Mouse (Mus musculus) heart, embryonic 16.5 days (tissue): Measurements from ENCODE around the gene Gm26741. TPM values are rescaled to one million over a fixed set of nuclear protein-coding genes. Genes with fewer than 3 reads are reported as not detected.
"Not testable (repeated sequence)": the region's sequence is repeated elsewhere in the genome, so short reads cannot be mapped to it uniquely, and the experiment has no call there.

Experiments
- ATAC-seq: fragments of 200-750 bp; cut with Nextera tagmentation; replicated peaks from 2 replicates; pipeline ENCODE4 v1.8.0; 2017; ENCODE audit warnings: moderate number of reproducible peaks; ENCODE audit not compliant: insufficient read depth, low FRiP score; ENCODE audit errors: extremely low read depth
- H3K27ac ChIP-seq: fragments of 300-500 bp; sonication (generic); 2 replicates; pipeline ENCODE4 v1.5.1; 2014; ENCODE audit warnings: mild to moderate bottlenecking, low read length, control low read depth, moderate library complexity
- H3K27me3 ChIP-seq: fragments of 300-500 bp; sonication (generic); 2 replicates; pipeline ENCODE4 v1.6.1; 2014; ENCODE audit warnings: low read length, mixed read lengths; ENCODE audit not compliant: control insufficient read depth, insufficient read depth
- H3K36me3 ChIP-seq: fragments of 300-500 bp; sonication (generic); 2 replicates; pipeline ENCODE4 v1.6.1; 2014; ENCODE audit not compliant: control insufficient read depth, insufficient read depth
- H3K4me1 ChIP-seq: fragments of 300-500 bp; sonication (generic); 2 replicates; pipeline ENCODE4 v1.6.1; 2014; ENCODE audit warnings: low read length, mixed read lengths; ENCODE audit not compliant: control insufficient read depth, insufficient read depth
- H3K4me2 ChIP-seq: fragments of 300-500 bp; sonication (generic); 2 replicates; pipeline ENCODE4 v1.6.1; 2014; ENCODE audit warnings: low read depth, mild to moderate bottlenecking, control low read depth, low read length
- H3K4me3 ChIP-seq: fragments of 300-500 bp; sonication (generic); 2 replicates; pipeline ENCODE4 v1.5.1; 2014; ENCODE audit warnings: mild to moderate bottlenecking, control low read depth, low read length
- H3K9ac ChIP-seq: fragments of 300-500 bp; sonication (generic); 2 replicates; pipeline ENCODE4 v1.6.1; 2014; ENCODE audit warnings: low read length, control low read depth
- H3K9me3 ChIP-seq: fragments of 300-500 bp; sonication (generic); replicated peaks from 2 replicates; pipeline ENCODE4 v1.6.1; 2016; ENCODE audit warnings: low read length; ENCODE audit not compliant: control insufficient read depth
- WGBS: fragments of 180-500 bp; shearing (Covaris S2); extraction: QIAGEN DNeasy Blood & Tissue Kit; methylation state at CpG from one replicate; pipeline ENCODE4 v1.1.7; 2014; 5-methylcytosine and 5-hydroxymethylcytosine counted together
- polyA plus RNA-seq: library from polyadenylated mRNA; unstranded; fragments of >200 nt; fragmentation: Nextera tagmentation; extraction: Ambion mirVana; gene quantifications from 2 replicates; pipeline ENCODE4 v1.2.1, GENCODE M21; 2015

Gene Gm26741
- not detected in 2 replicates for polyA plus RNA-seq

DNA sequence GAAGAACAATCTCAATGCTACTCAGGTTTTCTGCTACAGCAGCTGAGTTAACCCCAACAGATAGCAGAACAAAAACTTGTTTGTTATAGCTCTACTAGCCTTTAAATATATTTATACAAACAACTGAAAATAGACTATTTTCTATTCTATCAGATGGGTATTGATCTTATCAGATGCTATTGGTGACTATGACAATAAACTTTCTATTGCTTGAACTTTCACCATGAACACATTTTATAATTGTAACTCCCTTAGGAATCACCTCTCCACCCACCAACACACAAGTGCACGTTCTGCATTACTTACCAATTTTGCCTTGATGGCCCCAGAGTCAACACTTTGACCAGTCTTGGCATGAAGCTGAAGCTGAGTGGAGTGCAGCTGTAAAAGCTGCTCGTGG, at the start of gene Gm26741:
Gene Gm26741 (plus strand): TSS at position 301 of the 400 bp plus-strand sequence.
- H3K27ac ChIP-seq: no peak within 1 kb of the TSS
- no peaks in the 10 kb centered on the region for H3K9me3 ChIP-seq
- no peak within 1 kb of the TSS for H3K9ac ChIP-seq
- H3K4me1 ChIP-seq: no peaks in the 10 kb centered on the region
- H3K4me3 ChIP-seq: no peak within 1 kb of the TSS
- 81% methylated on average over 2 of the region's 2 CpGs for WGBS
- no peaks in the 10 kb centered on the region for H3K36me3 ChIP-seq
- no peak for ATAC-seq
- no peak within 1 kb of the TSS for H3K4me2 ChIP-seq
- no peaks in the 10 kb centered on the region for H3K27me3 ChIP-seq

DNA sequence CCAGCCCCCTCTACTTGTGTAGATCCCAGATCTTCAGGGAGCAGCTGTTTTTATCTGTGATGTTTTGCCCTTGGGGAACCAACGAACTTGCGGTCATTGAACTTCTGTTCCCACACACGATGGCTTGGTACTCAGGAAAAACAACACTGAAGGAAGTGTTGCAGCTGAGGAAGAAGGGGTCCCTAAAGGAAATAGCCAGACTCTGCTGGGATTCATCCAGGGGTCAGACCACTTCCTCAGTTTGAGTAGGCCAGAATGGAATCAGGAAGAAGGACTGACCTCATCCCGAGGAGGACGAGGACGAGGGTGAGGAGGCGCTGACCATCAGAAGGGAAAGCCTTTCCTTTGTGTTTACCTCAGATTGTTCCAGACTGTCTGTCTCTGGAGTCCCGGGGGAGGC, 49.4 kb upstream of the Gm26741 start:
- Histone ChIP-seq H3K9me3 (no peaks in the 10 kb centered on the region), H3K27me3 (no peaks in the 10 kb centered on the region), H3K27ac (peak overlapping the region; percentile 48), H3K4me1 (no peaks in the 10 kb centered on the region), H3K36me3 (peaks cover 11% of the 10 kb centered on the region), H3K4me2 (no peak overlapping the region), H3K9ac (no peak overlapping the region), H3K4me3 (no peak overlapping the region)
- 55% methylated on average over 8 of the region's 8 CpGs for WGBS
- peak; percentile 72 for ATAC-seq

DNA sequence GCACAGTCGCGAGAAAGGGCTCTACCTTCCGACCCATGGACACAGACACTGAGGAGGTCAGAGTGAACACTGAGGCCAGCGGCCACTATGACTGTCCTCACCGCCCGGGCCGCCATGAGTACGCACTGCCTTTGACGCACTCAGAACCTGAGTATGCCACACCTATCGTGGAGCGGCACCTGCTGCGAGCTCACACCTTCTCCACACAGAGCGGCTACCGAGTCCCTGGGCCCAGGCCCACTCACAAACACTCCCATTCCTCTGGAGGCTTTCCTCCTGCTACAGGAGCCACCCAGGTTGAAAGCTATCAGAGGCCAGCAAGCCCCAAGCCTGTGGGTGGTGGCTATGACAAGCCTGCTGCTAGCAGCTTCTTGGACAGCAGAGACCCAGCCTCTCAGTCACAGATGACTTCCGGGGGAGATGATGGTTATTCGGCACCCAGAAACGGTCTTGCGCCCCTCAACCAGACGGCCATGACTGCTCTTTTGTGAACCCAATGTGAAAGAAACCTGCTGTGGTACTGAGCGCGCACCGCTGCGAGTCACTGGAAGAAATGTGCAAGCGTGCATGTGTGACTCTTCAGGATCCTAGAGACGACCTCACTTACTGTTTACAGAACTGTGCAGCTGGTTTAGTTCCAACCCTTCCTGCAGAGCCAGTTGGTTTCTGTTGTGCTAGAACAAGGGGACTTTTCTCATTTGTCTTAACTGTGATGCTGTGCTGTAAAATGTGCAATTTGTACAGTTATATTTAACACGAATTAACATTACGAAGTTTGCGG, 38.9 kb upstream of the Gm26741 start:
- 92% methylated on average over 28 of the region's 28 CpGs for WGBS

DNA sequence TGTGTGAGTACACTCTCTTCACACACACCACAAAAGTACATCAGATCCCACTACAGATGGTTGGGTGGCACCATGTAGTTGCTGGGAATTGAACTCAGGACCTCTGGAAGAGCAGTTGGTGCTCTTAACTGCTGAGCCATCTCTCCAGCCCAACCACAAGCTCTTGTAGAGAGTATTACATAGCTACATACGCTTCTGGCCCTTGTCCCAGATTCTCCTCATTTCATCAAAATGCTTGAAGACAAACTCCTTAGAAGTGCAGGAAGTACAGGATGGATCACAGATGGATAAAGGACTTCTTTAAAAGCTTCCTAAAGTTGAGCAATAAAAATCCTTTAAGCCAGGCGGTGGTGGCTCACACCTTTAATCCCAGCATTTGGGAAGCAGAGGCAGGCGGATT, 36.6 kb upstream of the Gm26741 start:
- WGBS: 88% methylated on average over 3 of the region's 3 CpGs
- H3K9me3 ChIP-seq: no peaks in the 10 kb centered on the region
- no peaks in the 10 kb centered on the region for H3K4me1 ChIP-seq
- no peak overlapping the region for H3K4me3 ChIP-seq
- no peak overlapping the region for H3K27ac ChIP-seq
- ATAC-seq: no peak
- no peak overlapping the region for H3K9ac ChIP-seq
- H3K36me3 ChIP-seq: 0 out of 2 replicates have a peak, but pooled peaks cover 3% of the 10 kb centered on the region
- no peaks in the 10 kb centered on the region for H3K27me3 ChIP-seq
- no peak overlapping the region for H3K4me2 ChIP-seq

More for the DNA sequence above, 38.9 kb upstream of the Gm26741 start:
- ATAC-seq: no peak
- H3K4me2 ChIP-seq: no peak overlapping the region
- H3K4me3 ChIP-seq: no peak overlapping the region
- no peak overlapping the region for H3K9ac ChIP-seq
- no peaks in the 10 kb centered on the region for H3K9me3 ChIP-seq
- H3K36me3 ChIP-seq: 0 out of 2 replicates have a peak, but pooled peaks cover 5% of the 10 kb centered on the region
- H3K4me1 ChIP-seq: no peaks in the 10 kb centered on the region
- H3K27me3 ChIP-seq: no peaks in the 10 kb centered on the region
- H3K27ac ChIP-seq: no peak overlapping the region

DNA sequence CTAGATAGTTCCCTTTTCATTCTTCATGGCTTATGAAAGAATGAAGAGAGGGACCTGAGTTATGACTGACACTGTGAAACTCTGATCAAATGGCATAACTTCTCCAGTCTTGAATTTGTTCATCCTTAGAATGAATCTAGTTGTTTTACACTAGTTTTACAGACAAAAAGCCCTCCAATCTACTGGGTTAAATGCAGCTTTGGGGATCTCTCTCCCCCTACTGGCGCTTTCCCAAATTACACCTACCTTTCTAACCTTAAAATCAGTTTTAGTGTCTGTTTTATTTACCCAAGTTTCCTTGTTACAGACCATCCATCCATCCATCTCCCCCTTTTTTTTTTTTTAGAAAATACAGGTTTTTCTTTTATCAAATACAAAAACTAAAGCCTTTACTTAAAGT, 27.6 kb upstream of the Gm26741 start:
- Histone ChIP-seq H3K9me3 (no peaks in the 10 kb centered on the region), H3K4me2 (no peak overlapping the region), H3K27ac (no peak overlapping the region), H3K4me3 (no peak overlapping the region), H3K27me3 (no peaks in the 10 kb centered on the region), H3K36me3 (peaks cover 8% of the 10 kb centered on the region; the same call in 1 of the 2 replicates), H3K9ac (no peak overlapping the region), H3K4me1 (no peaks in the 10 kb centered on the region)
- ATAC-seq: no peak
- WGBS: 0% methylated on average over 1 of the region's 1 CpGs

DNA sequence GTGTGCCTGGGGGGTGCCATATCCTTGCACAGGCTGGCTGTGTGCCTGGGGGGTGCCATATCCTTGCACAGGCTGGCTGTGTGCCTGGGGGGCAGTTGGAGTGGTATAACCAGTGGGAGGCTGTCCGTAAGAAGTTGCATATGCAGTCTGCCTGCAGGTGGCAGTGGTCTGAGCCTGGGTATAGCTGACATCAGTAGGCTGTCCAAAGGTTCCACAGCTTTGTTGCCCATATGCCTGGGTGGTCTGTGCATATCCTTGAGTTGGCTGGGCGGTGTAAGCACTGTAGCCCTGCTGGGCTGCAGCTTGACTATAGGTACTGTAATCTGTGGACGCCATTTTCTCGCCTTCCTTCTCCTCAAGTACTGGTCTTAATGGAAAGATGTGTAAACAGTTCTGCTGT, 15.2 kb upstream of the Gm26741 start:
- WGBS: 95% methylated on average over 4 of the region's 4 CpGs
- H3K36me3 ChIP-seq: peaks cover 47% of the 10 kb centered on the region
- ATAC-seq: not testable (repeated sequence)

DNA sequence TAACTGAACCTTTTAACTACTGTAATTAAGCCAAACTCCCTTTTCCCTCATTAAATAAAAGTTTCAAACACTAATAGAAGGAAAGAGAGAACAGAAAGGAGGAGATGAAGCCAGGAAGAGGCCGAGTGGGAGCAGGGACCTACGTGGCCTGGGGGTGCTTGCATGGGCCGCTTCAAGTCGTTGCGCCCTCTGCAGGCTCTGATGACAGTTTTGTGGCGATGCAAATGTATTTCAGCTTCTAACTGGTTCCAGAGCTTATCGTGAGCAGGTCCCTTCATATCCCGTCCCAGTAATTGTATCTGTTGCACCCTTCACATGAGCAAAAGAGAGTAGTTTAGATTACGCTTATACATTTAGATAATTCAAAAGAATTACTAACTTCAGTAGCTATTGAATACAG, 5.4 kb upstream of the Gm26741 start:
- Histone ChIP-seq H3K9ac (no peak overlapping the region), H3K27me3 (no peaks in the 10 kb centered on the region), H3K27ac (no peak overlapping the region), H3K4me2 (no peak overlapping the region), H3K4me1 (no peaks in the 10 kb centered on the region), H3K9me3 (no peaks in the 10 kb centered on the region), H3K4me3 (no peak overlapping the region), H3K36me3 (peaks cover 24% of the 10 kb centered on the region)
- ATAC-seq: no peak
- WGBS: 78% methylated on average over 9 of the region's 9 CpGs

More for the DNA sequence above, 15.2 kb upstream of the Gm26741 start:
- H3K4me3 ChIP-seq, H3K9ac ChIP-seq, H3K4me2 ChIP-seq, H3K4me1 ChIP-seq, H3K27me3 ChIP-seq, H3K9me3 ChIP-seq, H3K27ac ChIP-seq: not testable (repeated sequence)

DNA sequence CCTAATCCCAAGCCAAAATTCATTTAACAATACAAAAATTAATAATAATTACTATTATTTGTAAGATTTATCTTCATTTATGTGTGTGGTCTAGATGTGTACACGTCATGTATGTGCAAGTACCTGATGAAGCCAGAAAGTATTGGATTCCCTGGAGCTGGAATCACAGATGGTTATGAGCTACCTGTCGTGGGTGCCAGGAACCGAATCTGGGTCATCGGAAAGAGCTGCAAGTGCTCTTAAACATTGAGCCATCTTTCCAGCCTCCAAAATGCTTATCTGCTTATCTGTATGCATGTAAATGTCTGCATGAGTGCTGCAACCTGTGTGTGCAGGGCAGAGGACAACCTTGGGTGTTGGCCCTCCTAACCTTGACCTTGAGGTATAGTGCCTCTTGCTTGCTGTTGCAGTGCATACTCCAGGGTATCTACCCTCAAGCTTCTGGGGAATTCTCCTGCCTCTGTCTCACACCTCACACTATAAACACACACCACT, 1.7 kb downstream of the Gm26741 start:
- no peak overlapping the region for H3K4me3 ChIP-seq
- no peak overlapping the region for H3K9ac ChIP-seq
- H3K27me3 ChIP-seq: no peaks in the 10 kb centered on the region
- no peak overlapping the region for H3K4me2 ChIP-seq
- H3K4me1 ChIP-seq: no peaks in the 10 kb centered on the region
- no peaks in the 10 kb centered on the region for H3K36me3 ChIP-seq
- ATAC-seq: no peak
- no peak overlapping the region for H3K27ac ChIP-seq
- 96% methylated on average over 4 of the region's 4 CpGs for WGBS
- H3K9me3 ChIP-seq: no peaks in the 10 kb centered on the region

DNA sequence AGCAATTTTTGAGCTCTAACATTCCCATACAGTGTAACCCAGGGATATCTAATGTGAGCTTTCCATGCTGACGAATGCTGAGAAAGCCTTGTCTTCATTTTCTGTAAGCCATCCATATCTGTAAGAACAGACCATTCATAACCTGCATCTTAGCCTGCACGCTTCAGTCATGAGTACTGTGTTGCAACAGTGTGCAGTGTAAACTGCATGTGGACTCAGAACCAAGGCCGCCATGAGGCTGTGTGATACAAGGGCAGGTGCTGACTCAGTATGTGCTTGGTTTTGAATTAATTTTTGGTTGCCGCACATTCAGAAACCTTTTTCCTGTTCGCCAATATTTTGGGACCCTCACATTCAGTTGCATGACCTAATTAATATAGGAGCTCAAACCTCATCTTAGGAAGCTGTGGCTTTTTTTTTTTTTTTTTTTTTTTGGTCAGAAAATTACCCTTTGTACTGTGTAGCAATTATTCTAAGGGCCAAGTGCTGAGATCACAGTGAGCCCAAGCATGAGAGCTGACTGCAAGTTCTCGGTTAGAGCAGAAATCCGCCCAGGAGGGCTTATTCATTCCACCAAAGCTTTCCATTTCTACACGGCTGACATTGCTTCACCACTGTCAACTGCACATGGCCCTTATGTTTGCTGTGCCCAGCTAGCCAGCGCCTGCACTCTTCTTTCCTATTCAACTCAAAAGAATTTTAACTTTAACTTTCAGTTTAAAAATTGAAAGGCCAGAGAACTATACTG, 2.5 kb downstream of the Gm26741 start:
- Histone ChIP-seq H3K4me1 (no peaks in the 10 kb centered on the region), H3K9me3 (no peaks in the 10 kb centered on the region), H3K4me3 (no peak overlapping the region), H3K27ac (no peak overlapping the region), H3K9ac (no peak overlapping the region), H3K4me2 (no peak overlapping the region), H3K27me3 (no peaks in the 10 kb centered on the region), H3K36me3 (no peaks in the 10 kb centered on the region)
- ATAC-seq: no peak
- WGBS: 88% methylated on average over 9 of the region's 9 CpGs
